Mouse (Mus musculus) G1E (cell line): ENCODE measurements around the gene Lamc2.

Experiments
- CTCF ChIP-seq: IDR thresholded peaks from 2 replicates; pipeline ENCODE4 v1.5.1; 2012; ENCODE audit warnings: low read depth, low read length, inconsistent platforms, mixed read lengths
- GATA1 ChIP-seq: IDR thresholded peaks from 2 replicates; pipeline ENCODE4 v1.6.1; 2012; ENCODE audit warnings: borderline replicate concordance, low read length, inconsistent platforms, mixed read lengths
- GATA2 ChIP-seq: IDR thresholded peaks from 2 replicates; pipeline ENCODE4 v1.6.1; 2012; ENCODE audit warnings: low read depth, low read length, inconsistent platforms, borderline replicate concordance
- TAL1 ChIP-seq: conservative IDR thresholded peaks from 2 replicates; pipeline ENCODE4 v1.6.1; 2012; ENCODE audit warnings: low read depth, low read length, inconsistent platforms, mixed read lengths

DNA sequence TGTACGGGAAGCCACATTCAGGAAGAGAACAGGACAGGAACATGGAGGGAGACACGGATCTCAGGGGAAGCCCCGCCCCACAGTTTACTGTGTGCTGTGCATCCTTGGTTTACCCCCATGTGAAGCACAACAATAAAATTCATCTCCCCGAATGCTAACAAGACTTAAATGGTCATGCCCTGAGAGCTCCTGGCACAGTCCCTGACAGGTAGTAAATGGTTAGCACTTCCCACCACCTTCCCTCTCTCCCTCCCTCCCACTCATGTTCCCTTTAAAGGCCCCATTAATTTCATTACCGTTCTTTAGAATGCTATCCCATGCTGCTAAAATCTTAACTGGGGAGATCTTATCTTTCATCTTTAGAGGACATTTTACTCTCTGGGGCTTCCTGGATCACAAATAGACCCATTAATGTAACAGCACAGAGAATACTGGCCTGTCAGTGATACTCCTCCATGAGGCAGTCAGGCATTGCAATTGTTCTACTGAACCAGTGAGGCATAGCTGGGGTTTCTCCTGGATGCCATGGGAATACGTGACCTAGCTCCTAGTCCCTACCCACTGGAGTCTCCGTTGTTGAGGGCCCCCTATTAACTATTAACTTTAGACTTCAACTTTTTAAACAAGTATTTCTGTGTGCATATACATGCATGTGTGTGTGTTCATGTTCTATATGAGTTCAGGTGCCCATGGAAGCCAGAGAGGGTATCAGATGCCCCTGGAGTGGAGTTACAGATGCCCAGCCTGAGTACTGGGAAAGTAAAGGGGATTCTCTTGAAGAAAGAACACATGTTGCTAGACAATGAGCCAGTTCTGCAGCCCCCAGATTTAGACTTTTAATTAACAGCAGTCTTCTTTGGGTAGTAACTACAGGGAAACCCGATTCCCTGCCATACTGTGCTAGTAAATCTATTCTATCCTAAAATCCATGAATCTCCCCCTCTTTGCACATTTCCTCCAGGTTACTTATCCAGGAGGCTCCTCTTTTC is 60.7 kb downstream of the Lamc2 start:
- no peak for TF ChIP-seq CTCF
- no peak for TF ChIP-seq GATA1
- no peak for TF ChIP-seq TAL1
- no peak for TF ChIP-seq GATA2
